Mouse (Mus musculus): ENCODE results near the gene Tsg101. TPM values are rescaled to one million over a fixed set of nuclear protein-coding genes. Genes with fewer than 3 reads are reported as not detected.

Tsg101 gene
- polyA plus RNA-seq, 1 experiment from 2014 or later = 185 TPM

DNA sequence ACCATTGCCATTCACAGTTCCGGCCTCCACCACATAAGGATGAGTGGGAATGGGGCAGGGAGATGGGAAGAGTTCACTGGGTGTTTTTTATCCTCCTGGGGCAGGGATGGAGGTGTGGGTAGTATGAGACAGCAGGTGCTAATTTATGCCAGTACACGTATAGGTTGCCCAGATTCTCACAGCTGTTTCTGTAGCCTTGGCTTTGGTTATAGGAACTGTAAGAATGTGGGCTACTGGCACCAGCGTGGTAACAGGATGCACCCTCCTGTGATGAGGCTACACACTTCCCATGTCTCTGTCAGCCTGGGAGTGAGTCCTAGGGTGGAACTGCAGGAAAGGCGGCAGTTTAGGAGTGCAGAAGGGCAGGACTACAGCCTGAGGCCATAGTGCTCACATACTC, 42.9 kb downstream of the Tsg101 start:
- H3K4me3 ChIP-seq = no peak overlapping the region
- H3K27ac ChIP-seq (ENCODE audit: poor library complexity, severe bottlenecking) = no peak overlapping the region
- H3K4me1 ChIP-seq (replicated peaks) = no peaks in the 10 kb centered on the region
- 59% methylated on average over 4 of the region's 4 CpGs for WGBS
- H3K9me3 ChIP-seq (replicated peaks) = no peaks in the 10 kb centered on the region
- ATAC-seq (ENCODE audit: insufficient number of reproducible peaks, low FRiP score) = no peak
- no peaks in the 10 kb centered on the region for H3K27me3 ChIP-seq (replicated peaks)
- no peak overlapping the region for H3K4me2 ChIP-seq
- no peak overlapping the region for H3K9ac ChIP-seq
- no peaks in the 10 kb centered on the region for H3K36me3 ChIP-seq

DNA sequence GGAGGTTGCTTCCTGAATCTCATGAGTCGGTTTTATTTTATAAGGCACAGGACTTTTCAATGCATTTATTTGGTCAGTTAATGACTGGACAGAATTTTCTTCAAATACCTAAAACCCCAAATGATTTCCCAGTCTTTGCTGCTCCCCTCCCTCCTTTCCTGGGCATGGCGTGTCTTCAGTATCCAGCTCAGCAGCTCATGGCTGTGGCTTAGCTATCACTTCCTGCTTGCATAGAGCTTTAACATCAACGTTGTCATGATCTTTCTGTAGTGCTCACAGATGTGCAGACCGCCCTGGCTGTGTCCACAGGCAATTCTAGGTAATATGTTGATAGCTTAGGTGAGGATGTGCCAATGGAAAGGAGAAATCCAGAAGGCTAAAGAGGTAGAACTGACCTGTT, 47.8 kb downstream of the Tsg101 start:
- Histone ChIP-seq H3K27ac (ENCODE audit: poor library complexity, severe bottlenecking) (no peak overlapping the region), H3K27me3 (replicated peaks) (no peaks in the 10 kb centered on the region), H3K9ac (no peak overlapping the region), H3K4me2 (no peak overlapping the region), H3K9me3 (replicated peaks) (no peaks in the 10 kb centered on the region), H3K4me1 (replicated peaks) (no peaks in the 10 kb centered on the region), H3K36me3 (no peaks in the 10 kb centered on the region), H3K4me3 (no peak overlapping the region)
- 60% methylated on average over 4 of the region's 4 CpGs for WGBS
- ATAC-seq (ENCODE audit: insufficient number of reproducible peaks, low FRiP score) = no peak

DNA sequence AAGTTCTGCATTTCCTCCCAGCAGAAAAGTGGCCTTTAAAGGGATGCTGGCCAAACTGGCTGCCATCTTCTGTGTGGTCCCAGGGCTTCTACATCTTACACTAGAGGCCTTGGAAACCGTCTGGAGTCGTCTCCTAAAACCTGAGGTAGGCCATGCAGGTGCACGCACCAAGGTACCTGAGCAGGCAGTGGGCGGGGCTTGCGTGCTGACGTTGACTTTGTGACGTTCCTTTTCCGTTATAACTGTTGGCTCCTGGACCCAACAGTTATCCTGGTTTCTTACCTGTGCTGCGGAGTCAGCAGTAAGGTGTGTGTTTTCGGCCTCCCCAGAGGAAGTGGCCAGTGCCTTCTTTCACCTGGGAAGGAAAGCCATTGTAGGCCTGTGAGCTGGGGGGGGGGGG, 58.8 kb downstream of the Tsg101 start, which contains the start of gene Ldhc:
Gene Ldhc, plus strand, starts transcription at position 208 of the 400 bp plus-strand sequence.
- H3K9ac ChIP-seq = no peak within 1 kb of the TSS
- no peak within 1 kb of the TSS for H3K4me3 ChIP-seq
- peaks cover 8% of the 10 kb centered on the region for H3K36me3 ChIP-seq
- no peak within 1 kb of the TSS for H3K27ac ChIP-seq (ENCODE audit: poor library complexity, severe bottlenecking)
- no peak for ATAC-seq (ENCODE audit: insufficient number of reproducible peaks, low FRiP score)
- no peaks in the 10 kb centered on the region for H3K9me3 ChIP-seq (replicated peaks)
- no peak within 1 kb of the TSS for H3K4me2 ChIP-seq
- 39% methylated on average over 10 of the region's 10 CpGs for WGBS
- H3K4me1 ChIP-seq (replicated peaks) = no peaks in the 10 kb centered on the region
- no peaks in the 10 kb centered on the region for H3K27me3 ChIP-seq (replicated peaks)

DNA sequence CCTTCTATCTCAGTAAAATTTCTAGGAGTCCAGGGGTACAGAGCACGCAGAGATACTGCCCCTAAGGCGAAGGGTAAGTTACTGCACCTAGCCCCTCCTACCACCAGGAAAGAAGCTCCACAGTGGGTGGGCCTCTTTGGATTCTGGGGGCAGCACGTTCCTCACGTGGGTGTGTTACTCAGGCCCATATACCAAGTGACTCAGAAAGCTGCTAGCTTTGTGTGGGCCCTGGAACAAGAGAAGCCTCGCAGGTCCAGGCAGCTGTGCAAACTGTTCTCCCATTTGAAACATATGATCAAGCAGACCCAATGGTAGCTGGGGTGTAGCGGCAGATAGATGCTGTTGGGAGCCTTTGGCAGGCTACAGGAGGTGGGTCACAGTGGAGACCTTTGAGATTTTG, 60.7 kb downstream of the Tsg101 start:
- peaks cover 27% of the 10 kb centered on the region for H3K36me3 ChIP-seq
- ATAC-seq (ENCODE audit: insufficient number of reproducible peaks, low FRiP score) = no peak
- H3K27ac ChIP-seq (ENCODE audit: poor library complexity, severe bottlenecking) = no peak overlapping the region
- no peak overlapping the region for H3K9ac ChIP-seq
- H3K4me1 ChIP-seq (replicated peaks) = no peaks in the 10 kb centered on the region
- 58% methylated on average over 6 of the region's 6 CpGs for WGBS
- H3K4me3 ChIP-seq = no peak overlapping the region
- no peaks in the 10 kb centered on the region for H3K27me3 ChIP-seq (replicated peaks)
- no peaks in the 10 kb centered on the region for H3K9me3 ChIP-seq (replicated peaks)
- H3K4me2 ChIP-seq = no peak overlapping the region

DNA sequence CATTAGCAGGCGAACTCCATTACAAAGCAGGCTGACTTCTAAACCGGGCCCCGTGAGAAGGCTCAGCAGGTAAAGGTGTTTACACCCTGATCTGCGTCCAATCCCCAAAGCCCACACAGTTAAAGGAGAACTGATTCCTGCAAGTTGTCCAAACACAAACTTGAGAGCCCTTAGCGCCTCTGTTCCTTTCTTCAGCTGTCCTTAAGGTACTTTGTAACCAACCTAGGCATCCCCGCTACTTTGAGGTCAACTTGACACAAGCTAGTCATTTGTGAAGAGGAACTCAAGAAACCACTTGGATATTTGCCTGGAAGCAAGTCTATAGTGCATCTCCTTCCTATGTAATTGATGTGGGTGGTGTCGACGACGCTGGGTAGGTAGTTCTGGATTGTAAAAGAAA, 62.3 kb downstream of the Tsg101 start:
- no peak overlapping the region for H3K4me2 ChIP-seq
- 75% methylated on average over 9 of the region's 9 CpGs for WGBS
- H3K4me3 ChIP-seq = no peak overlapping the region
- no peak overlapping the region for H3K9ac ChIP-seq
- ATAC-seq (ENCODE audit: insufficient number of reproducible peaks, low FRiP score) = no peak
- no peak overlapping the region for H3K27ac ChIP-seq (ENCODE audit: poor library complexity, severe bottlenecking)
- H3K4me1 ChIP-seq (replicated peaks) = no peaks in the 10 kb centered on the region
- peaks cover 43% of the 10 kb centered on the region for H3K36me3 ChIP-seq
- H3K9me3 ChIP-seq (replicated peaks) = no peaks in the 10 kb centered on the region
- no peaks in the 10 kb centered on the region for H3K27me3 ChIP-seq (replicated peaks)

DNA sequence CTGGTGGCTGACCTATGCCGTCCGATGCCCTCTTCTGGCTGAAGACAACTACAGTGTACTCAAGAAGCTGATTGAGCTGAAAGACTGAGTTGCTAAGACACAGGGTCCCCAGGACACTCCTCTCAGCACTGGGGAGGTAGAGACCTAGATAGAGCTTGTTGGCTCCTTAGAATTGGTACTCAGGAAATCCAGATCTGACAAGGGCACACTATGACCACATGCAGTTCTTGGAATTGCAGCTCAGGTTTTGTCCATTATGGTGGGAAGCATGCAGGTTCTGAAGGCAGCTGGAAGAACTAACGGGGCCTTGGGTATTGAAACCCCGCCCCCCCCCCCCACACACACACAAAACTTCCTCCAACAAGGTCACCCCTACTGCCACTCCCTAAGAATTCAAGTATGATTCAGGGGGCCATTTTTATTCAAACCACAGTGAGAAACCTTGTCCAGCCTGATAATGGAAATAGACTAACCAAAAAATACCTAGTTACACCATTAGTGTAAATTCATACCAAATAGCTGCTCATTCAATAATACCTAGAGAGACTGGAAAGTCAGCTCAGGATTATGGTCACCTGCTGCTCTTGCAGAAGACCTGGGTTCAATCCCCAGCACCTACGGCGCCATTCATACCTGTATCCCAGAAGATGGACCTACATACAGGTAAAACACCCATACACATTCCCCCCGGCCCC, 63.8 kb downstream of the Tsg101 start:
- WGBS = 69% methylated on average over 7 of the region's 7 CpGs
- Histone ChIP-seq H3K9me3 (replicated peaks) (no peaks in the 10 kb centered on the region), H3K4me1 (replicated peaks) (0 out of 2 replicates have a peak, but pooled peaks cover 5% of the 10 kb centered on the region), H3K4me3 (no peak overlapping the region), H3K27me3 (replicated peaks) (no peaks in the 10 kb centered on the region), H3K4me2 (no peak overlapping the region), H3K9ac (no peak overlapping the region), H3K27ac (ENCODE audit: poor library complexity, severe bottlenecking) (no peak overlapping the region), H3K36me3 (peaks cover 57% of the 10 kb centered on the region)
- ATAC-seq (ENCODE audit: insufficient number of reproducible peaks, low FRiP score) = no peak

DNA sequence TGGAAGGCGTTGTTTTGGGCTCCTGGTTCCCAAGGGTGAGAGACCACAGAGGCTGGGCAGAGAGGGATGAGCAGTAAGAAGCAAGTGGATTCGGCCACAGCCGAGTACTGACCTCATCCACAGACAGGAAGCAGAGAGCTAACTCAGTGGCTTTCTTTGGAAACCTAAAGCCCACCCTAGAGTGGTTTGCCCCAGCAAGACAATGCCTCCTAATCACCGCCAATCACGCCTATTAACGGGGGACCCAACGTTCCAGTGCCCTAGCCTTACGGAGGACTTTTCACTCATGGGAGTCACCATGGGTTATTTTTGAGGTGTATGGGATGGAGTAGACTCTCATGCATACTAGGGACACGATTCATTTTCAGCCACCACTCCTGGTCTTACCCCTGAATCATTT, 66.4 kb downstream of the Tsg101 start:
- H3K36me3 ChIP-seq = peaks cover 83% of the 10 kb centered on the region
- 88% methylated on average over 9 of the region's 9 CpGs for WGBS
- no peaks in the 10 kb centered on the region for H3K27me3 ChIP-seq (replicated peaks)
- no peaks in the 10 kb centered on the region for H3K9me3 ChIP-seq (replicated peaks)
- no peak overlapping the region for H3K4me2 ChIP-seq
- H3K27ac ChIP-seq (ENCODE audit: poor library complexity, severe bottlenecking) = no peak overlapping the region
- H3K9ac ChIP-seq = no peak overlapping the region
- ATAC-seq (ENCODE audit: insufficient number of reproducible peaks, low FRiP score) = no peak
- peaks cover 12% of the 10 kb centered on the region for H3K4me1 ChIP-seq (replicated peaks)
- no peak overlapping the region for H3K4me3 ChIP-seq

DNA sequence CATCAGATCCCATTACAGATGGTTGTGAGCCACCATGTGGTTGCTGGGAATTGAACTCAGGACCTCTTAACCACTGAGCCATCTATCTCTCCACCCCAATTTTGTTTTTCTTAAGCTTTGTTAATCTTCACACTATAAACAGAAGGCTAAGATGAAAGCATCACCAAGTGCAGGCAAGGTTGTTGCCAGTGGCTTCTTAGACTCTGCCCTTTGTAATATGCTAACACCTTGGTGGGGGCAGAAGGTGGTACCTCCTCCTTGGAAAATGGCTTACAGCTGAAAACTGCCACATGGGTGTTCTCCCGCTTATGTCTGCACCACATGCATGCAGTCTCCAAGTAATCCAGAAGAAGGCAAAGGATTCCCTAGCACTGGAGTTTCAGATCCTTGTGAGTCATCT, 67.1 kb downstream of the Tsg101 start:
- peaks cover 88% of the 10 kb centered on the region for H3K36me3 ChIP-seq
- H3K27ac ChIP-seq (ENCODE audit: poor library complexity, severe bottlenecking) = no peak overlapping the region
- H3K4me1 ChIP-seq (replicated peaks) = peaks cover 14% of the 10 kb centered on the region
- ATAC-seq (ENCODE audit: insufficient number of reproducible peaks, low FRiP score) = no peak
- H3K9ac ChIP-seq = no peak overlapping the region
- no peak overlapping the region for H3K4me2 ChIP-seq
- WGBS = 83% methylated on average over 1 of the region's 1 CpGs
- no peaks in the 10 kb centered on the region for H3K9me3 ChIP-seq (replicated peaks)
- H3K27me3 ChIP-seq (replicated peaks) = no peaks in the 10 kb centered on the region
- no peak overlapping the region for H3K4me3 ChIP-seq

DNA sequence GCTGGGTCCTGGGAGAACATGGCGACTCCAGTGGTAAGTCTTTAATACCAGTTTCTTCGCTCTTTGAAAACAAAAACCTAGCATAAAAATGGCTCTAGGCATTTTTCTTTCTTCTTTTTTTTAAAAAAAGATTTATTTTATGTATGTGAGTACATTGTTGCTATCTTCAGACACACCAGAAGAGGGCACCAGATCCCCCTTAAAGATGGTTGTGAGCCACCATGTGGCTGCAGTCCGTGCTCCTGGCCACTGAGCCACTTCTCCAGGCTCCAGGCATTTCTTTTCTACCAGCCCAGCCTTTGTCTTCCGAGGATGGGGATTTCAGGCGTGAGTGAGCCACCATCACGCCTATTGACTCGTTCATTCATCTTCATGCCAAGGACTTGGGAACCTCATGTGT, 68.7 kb downstream of the Tsg101 start:
- no peak for ATAC-seq (ENCODE audit: insufficient number of reproducible peaks, low FRiP score)
- H3K36me3 ChIP-seq = peaks cover 84% of the 10 kb centered on the region
- H3K4me3 ChIP-seq = no peak overlapping the region
- 81% methylated on average over 7 of the region's 7 CpGs for WGBS
- no peaks in the 10 kb centered on the region for H3K27me3 ChIP-seq (replicated peaks)
- H3K4me1 ChIP-seq (replicated peaks) = peaks cover 22% of the 10 kb centered on the region
- no peak overlapping the region for H3K4me2 ChIP-seq
- no peak overlapping the region for H3K27ac ChIP-seq (ENCODE audit: poor library complexity, severe bottlenecking)
- no peaks in the 10 kb centered on the region for H3K9me3 ChIP-seq (replicated peaks)
- H3K9ac ChIP-seq = no peak overlapping the region

DNA sequence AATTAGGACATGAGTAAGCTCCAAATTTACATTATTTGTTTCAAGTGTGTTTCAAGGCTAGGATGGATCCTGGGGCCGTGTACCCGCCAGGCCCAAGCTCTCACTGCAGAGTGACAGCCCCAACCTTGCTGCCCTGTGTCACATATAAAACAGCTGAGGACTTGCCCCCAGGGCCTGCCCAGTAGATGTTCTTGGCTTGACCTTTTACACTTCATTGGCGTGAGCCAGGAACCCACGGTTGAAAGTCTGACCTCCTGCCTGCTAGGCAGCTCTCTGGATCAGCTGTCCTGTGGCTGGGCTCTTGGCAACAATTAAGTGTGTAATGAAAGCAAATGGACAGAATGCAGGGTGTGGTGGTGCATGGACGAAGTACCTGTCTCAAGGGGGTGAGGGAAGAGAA, 70.5 kb downstream of the Tsg101 start:
- no peak overlapping the region for H3K4me3 ChIP-seq
- ATAC-seq (ENCODE audit: insufficient number of reproducible peaks, low FRiP score) = no peak
- H3K27ac ChIP-seq (ENCODE audit: poor library complexity, severe bottlenecking) = no peak overlapping the region
- H3K4me1 ChIP-seq (replicated peaks) = peaks cover 28% of the 10 kb centered on the region
- no peaks in the 10 kb centered on the region for H3K27me3 ChIP-seq (replicated peaks)
- no peak overlapping the region for H3K4me2 ChIP-seq
- H3K9me3 ChIP-seq (replicated peaks) = no peaks in the 10 kb centered on the region
- WGBS = 75% methylated on average over 5 of the region's 5 CpGs
- peaks cover 67% of the 10 kb centered on the region for H3K36me3 ChIP-seq
- no peak overlapping the region for H3K9ac ChIP-seq

DNA sequence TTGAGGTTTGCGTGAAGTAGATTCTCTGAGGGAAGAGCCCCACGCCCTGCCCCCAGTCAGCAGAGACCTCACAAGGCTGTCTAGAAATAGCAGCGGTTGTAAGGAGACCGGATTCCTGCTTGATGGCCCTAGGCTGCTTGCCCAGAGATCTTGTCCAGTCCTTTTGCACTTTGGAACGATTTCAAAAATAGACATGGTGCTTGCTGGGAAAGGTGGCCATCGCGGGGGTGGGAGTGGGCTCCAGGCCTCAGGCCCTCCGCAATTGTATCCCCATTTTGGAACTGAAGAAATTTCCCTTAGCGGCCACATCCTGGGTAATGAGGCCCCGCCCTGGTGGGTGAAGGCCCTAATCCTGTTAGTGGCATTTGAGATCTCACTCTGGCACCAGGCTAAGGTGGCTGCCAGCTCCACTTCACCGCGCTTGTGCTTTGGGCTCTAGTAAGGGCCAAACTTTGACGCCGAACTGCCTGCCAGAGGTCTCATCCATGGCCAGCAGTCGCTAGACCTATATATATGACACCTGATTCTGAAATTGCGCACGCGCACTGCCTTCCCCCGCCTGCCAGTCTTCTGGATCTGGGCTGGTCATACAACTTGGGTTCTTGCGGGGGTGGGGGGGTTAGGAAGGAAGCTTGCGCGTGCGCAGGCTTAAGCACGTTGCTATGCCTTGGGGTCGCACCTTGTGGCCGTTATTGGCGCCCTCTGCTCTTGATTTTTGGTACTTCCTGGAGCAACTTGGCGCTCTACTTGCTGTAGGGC, 73.1 kb downstream of the Tsg101 start:
- Histone ChIP-seq H3K4me3 (peak overlapping the region; percentile 94), H3K27ac (ENCODE audit: poor library complexity, severe bottlenecking) (peak overlapping the region; percentile 99), H3K36me3 (peaks cover 40% of the 10 kb centered on the region), H3K9me3 (replicated peaks) (no peaks in the 10 kb centered on the region), H3K4me1 (replicated peaks) (peaks cover 28% of the 10 kb centered on the region), H3K27me3 (replicated peaks) (peaks cover 5% of the 10 kb centered on the region; the same call in 1 of the 2 replicates), H3K9ac (peak overlapping the region; percentile 100), H3K4me2 (peak overlapping the region; percentile 85)
- ATAC-seq (ENCODE audit: insufficient number of reproducible peaks, low FRiP score) = peak; percentile 60; the same call in 1 of the 2 replicates
- WGBS = 1% methylated on average over 28 of the region's 28 CpGs

All from heart, embryonic 12.5 days (tissue).